Mouse (Mus musculus): ENCODE data around the gene Psmd14. TPM values are rescaled to one million over a fixed set of nuclear protein-coding genes. Genes with fewer than 3 reads are reported as not detected.

Gene Psmd14
- polyA plus RNA-seq, 1 experiment from 2014 or later = 239 TPM

DNA sequence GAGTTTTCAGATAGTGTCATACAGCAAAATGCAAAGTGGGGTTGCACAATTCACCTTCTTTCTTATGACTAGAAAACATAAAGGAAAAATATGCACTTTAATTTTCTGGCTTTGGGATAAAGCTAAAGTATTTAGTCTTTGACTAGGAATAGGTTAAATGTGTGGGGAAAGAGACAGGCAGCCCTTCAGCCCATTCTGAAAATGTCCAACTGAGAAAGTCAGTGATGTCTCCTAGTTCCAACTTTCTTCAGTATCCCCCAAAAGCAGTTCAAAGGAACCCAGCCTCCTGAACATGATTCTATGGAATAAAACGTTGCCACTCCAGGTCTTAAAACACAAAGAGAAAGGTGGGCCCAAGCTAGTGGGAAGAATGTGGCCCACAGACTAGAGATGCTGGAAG, 97.9 kb downstream of the Psmd14 start:
- peaks cover 28% of the 10 kb centered on the region for H3K4me1 ChIP-seq (replicated peaks)
- H3K4me3 ChIP-seq = no peak overlapping the region
- peak; percentile 6 for DNase-seq (ENCODE audit: low spot score)
- H3K36me3 ChIP-seq = no peaks in the 10 kb centered on the region
- H3K27me3 ChIP-seq (ENCODE audit: insufficient read depth, poor library complexity, severe bottlenecking) = peaks cover 100% of the 10 kb centered on the region
- WGBS = 0% methylated on average over 1 of the region's 1 CpGs
- no peak overlapping the region for H3K27ac ChIP-seq
- H3K9me3 ChIP-seq = no peaks in the 10 kb centered on the region

GRCm38 (mm10) chr2:61810751-61811150, 99.3 kb downstream of the Psmd14 start:
- whole genome bisulfite sequencing = 12% methylated on average over 4 of the region's 4 CpGs
- no peak for DNase-seq (ENCODE audit: low spot score)
- H3K27me3 ChIP-seq (ENCODE audit: insufficient read depth, poor library complexity, severe bottlenecking) = peaks cover 98% of the 10 kb centered on the region
- peaks cover 27% of the 10 kb centered on the region for H3K4me1 ChIP-seq (replicated peaks)
- no peaks in the 10 kb centered on the region for H3K9me3 ChIP-seq
- no peak overlapping the region for H3K4me3 ChIP-seq
- no peaks in the 10 kb centered on the region for H3K36me3 ChIP-seq
- H3K27ac ChIP-seq = no peak overlapping the region

- Histone ChIP-seq H3K36me3 (no peaks in the 10 kb centered on the region), H3K27me3 (ENCODE audit: insufficient read depth, poor library complexity, severe bottlenecking) (peaks cover 98% of the 10 kb centered on the region), H3K9me3 (no peaks in the 10 kb centered on the region), H3K4me3 (peak overlapping the region; percentile 56), H3K27ac (peak overlapping the region; percentile 77; the same call in 1 of the 2 replicates), H3K4me1 (replicated peaks) (peaks cover 31% of the 10 kb centered on the region)
- DNase-seq (ENCODE audit: low spot score) = no peak
- WGBS = under 1% methylated on average over 8 of the region's 8 CpGs
Observed at GRCm38 (mm10) chr2:61811163-61811506, 99.6 kb downstream of the Psmd14 start.

DNA sequence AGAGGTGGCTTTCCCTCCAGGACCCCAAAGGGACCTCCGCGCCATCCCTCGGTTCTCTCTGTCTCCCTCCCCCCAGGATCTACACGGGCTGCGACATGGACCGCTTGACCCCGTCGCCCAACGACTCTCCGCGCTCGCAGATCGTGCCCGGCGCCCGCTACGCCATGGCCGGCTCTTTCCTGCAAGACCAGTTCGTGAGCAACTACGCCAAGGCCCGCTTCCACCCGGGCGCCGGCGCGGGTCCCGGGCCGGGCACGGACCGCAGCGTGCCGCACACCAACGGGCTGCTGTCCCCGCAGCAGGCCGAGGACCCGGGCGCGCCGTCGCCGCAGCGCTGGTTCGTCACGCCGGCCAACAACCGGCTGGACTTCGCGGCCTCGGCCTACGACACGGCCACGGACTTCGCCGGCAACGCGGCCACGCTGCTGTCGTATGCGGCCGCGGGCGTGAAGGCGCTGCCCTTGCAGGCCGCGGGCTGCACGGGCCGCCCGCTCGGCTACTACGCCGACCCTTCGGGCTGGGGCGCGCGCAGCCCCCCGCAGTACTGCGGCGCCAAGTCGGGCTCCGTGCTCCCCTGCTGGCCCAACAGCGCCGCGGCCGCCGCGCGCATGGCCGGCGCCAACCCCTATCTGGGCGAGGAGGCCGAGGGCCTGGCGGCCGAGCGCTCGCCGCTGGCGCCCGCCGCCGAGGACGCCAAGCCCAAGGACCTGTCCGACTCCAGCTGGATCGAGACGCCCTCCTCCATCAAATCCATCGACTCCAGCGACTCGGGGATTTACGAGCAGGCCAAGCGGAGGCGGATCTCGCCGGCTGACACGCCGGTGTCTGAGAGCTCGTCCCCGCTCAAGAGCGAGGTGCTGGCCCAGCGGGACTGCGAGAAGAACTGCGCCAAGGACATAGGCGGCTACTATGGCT, 100.3 kb downstream of the Psmd14 start:
- Histone ChIP-seq H3K4me3 (peak overlapping the region; percentile 56), H3K27me3 (ENCODE audit: insufficient read depth, poor library complexity, severe bottlenecking) (peaks cover 98% of the 10 kb centered on the region), H3K9me3 (no peaks in the 10 kb centered on the region), H3K4me1 (replicated peaks) (peaks cover 32% of the 10 kb centered on the region), H3K36me3 (no peaks in the 10 kb centered on the region), H3K27ac (peak overlapping the region; percentile 77)
- WGBS = under 1% methylated on average over 121 of the region's 121 CpGs
- DNase-seq (ENCODE audit: low spot score) = peak; percentile 78

- Histone ChIP-seq H3K4me3 (peak overlapping the region; percentile 56), H3K9me3 (no peaks in the 10 kb centered on the region), H3K36me3 (no peaks in the 10 kb centered on the region), H3K27ac (peak overlapping the region; percentile 77), H3K27me3 (ENCODE audit: insufficient read depth, poor library complexity, severe bottlenecking) (peaks cover 98% of the 10 kb centered on the region), H3K4me1 (replicated peaks) (peaks cover 26% of the 10 kb centered on the region)
- WGBS = 1% methylated on average over 12 of the region's 12 CpGs
- no peak for DNase-seq (ENCODE audit: low spot score)
Observed at GRCm38 (mm10) chr2:61812536-61812935, 101.0 kb downstream of the Psmd14 start.

GRCm38 (mm10) chr2:61813106-61813505, 101.6 kb downstream of the Psmd14 start:
- 4% methylated on average over 6 of the region's 6 CpGs for WGBS
- Histone ChIP-seq H3K4me3 (no peak overlapping the region), H3K4me1 (replicated peaks) (peaks cover 26% of the 10 kb centered on the region), H3K9me3 (no peaks in the 10 kb centered on the region), H3K27me3 (ENCODE audit: insufficient read depth, poor library complexity, severe bottlenecking) (peaks cover 98% of the 10 kb centered on the region), H3K36me3 (no peaks in the 10 kb centered on the region), H3K27ac (no peak overlapping the region)
- peak; percentile 19 for DNase-seq (ENCODE audit: low spot score)

DNA sequence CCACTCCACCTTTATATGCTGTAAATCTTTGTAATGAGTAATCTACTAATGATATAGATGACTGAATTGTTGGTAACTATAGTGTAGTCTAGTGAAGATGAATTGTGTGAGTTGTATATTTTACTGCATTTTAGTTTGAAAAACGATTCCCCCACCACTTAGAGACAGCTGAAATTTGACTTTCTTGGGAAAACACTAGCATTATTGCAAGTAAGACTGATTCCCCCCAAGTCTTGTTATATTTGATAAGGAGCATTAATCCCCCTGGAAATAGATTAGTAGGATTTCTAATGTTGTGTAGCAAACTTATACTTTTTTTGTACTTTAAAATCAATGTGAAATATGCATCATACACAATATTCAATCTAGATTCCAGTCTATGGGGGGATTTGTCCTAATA, 102.0 kb downstream of the Psmd14 start:
- H3K36me3 ChIP-seq = no peaks in the 10 kb centered on the region
- H3K4me1 ChIP-seq (replicated peaks) = peaks cover 26% of the 10 kb centered on the region
- no peak overlapping the region for H3K27ac ChIP-seq
- H3K9me3 ChIP-seq = no peaks in the 10 kb centered on the region
- no peak overlapping the region for H3K4me3 ChIP-seq
- 20% methylated on average over 1 of the region's 1 CpGs for WGBS
- no peak for DNase-seq (ENCODE audit: low spot score)
- peaks cover 97% of the 10 kb centered on the region for H3K27me3 ChIP-seq (ENCODE audit: insufficient read depth, poor library complexity, severe bottlenecking)

- Histone ChIP-seq H3K27ac (peak overlapping the region; percentile 86), H3K4me3 (peak overlapping the region; percentile 48), H3K9me3 (no peaks in the 10 kb centered on the region), H3K27me3 (ENCODE audit: insufficient read depth, poor library complexity, severe bottlenecking) (peaks cover 92% of the 10 kb centered on the region), H3K4me1 (replicated peaks) (peaks cover 26% of the 10 kb centered on the region), H3K36me3 (no peaks in the 10 kb centered on the region)
- peak; percentile 69 for DNase-seq (ENCODE audit: low spot score)
- WGBS = 1% methylated on average over 50 of the region's 50 CpGs
Observed at GRCm38 (mm10) chr2:61814548-61815473, 103.3 kb downstream of the Psmd14 start.

GRCm38 (mm10) chr2:61815583-61816313, 104.3 kb downstream of the Psmd14 start:
- H3K4me1 ChIP-seq (replicated peaks) = peaks cover 26% of the 10 kb centered on the region
- peak overlapping the region; percentile 86 for H3K27ac ChIP-seq
- H3K9me3 ChIP-seq = no peaks in the 10 kb centered on the region
- peak overlapping the region; percentile 48 for H3K4me3 ChIP-seq
- no peaks in the 10 kb centered on the region for H3K36me3 ChIP-seq
- peak; percentile 75 for DNase-seq (ENCODE audit: low spot score)
- peaks cover 87% of the 10 kb centered on the region for H3K27me3 ChIP-seq (ENCODE audit: insufficient read depth, poor library complexity, severe bottlenecking)
- 4% methylated on average over 66 of the region's 66 CpGs for WGBS

DNA sequence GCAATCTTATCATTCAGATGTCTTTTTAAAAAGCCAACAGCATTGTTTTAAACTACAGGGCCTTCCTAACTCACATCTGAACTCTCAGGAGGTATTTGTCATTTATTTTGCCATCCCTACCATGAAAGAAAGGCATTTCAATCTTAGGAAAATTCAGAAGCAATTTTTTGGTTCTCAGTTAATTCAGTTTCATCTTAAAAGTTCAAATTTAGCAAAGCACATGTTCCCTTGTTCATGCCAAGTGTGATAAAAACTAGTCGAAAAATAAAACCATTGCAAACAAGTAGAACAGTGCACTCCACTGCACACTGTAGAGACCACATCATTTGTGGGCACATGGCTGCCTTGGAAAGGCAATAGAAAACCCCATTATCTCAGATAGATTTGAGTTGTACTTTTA, 106.7 kb downstream of the Psmd14 start:
- 87% methylated on average over 1 of the region's 1 CpGs for WGBS
- Histone ChIP-seq H3K27me3 (ENCODE audit: insufficient read depth, poor library complexity, severe bottlenecking) (peaks cover 62% of the 10 kb centered on the region), H3K4me3 (no peak overlapping the region), H3K27ac (no peak overlapping the region), H3K9me3 (no peaks in the 10 kb centered on the region), H3K4me1 (replicated peaks) (peaks cover 12% of the 10 kb centered on the region), H3K36me3 (no peaks in the 10 kb centered on the region)
- DNase-seq (ENCODE audit: low spot score) = no peak

DNA sequence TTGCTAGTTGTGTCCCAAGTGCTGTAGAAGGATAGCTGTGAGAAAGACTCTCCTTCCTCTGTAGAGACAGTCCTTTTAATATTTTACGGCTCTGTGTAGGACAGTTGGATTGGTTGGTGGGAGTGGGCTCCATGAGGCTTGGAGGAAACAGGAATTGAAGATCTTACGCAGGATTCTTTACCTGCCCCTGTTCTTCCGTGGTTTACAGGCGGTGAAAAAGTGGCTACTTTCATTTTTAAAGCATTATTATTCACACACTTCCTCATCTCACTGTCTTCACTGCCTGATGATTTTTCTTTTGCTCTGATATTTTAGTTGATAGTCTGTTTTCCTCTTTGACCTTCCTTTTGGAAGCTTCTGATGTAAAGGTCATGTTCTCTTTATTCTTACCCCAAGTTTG, 108.7 kb downstream of the Psmd14 start:
- peaks cover 10% of the 10 kb centered on the region for H3K4me1 ChIP-seq (replicated peaks)
- H3K27ac ChIP-seq = no peak overlapping the region
- no peaks in the 10 kb centered on the region for H3K9me3 ChIP-seq
- H3K36me3 ChIP-seq = no peaks in the 10 kb centered on the region
- no peak for DNase-seq (ENCODE audit: low spot score)
- 79% methylated on average over 4 of the region's 4 CpGs for WGBS
- no peak overlapping the region for H3K4me3 ChIP-seq
- peaks cover 42% of the 10 kb centered on the region for H3K27me3 ChIP-seq (ENCODE audit: insufficient read depth, poor library complexity, severe bottlenecking)

GRCm38 (mm10) chr2:61823426-61824140, 112.1 kb downstream of the Psmd14 start:
- H3K9me3 ChIP-seq = no peaks in the 10 kb centered on the region
- H3K27ac ChIP-seq = no peak overlapping the region
- 76% methylated on average over 1 of the region's 1 CpGs for WGBS
- H3K36me3 ChIP-seq = no peaks in the 10 kb centered on the region
- H3K4me3 ChIP-seq = no peak overlapping the region
- DNase-seq (ENCODE audit: low spot score) = no peak
- peaks cover 12% of the 10 kb centered on the region; the same call in 1 of the 2 replicates for H3K27me3 ChIP-seq (ENCODE audit: insufficient read depth, poor library complexity, severe bottlenecking)
- no peaks in the 10 kb centered on the region for H3K4me1 ChIP-seq (replicated peaks)

All from hindbrain, embryonic 10.5 days (tissue).